In genomic region chr11:97050944-97051586, GRCm38 (mm10) we compare ENCODE assay signal across 8 mouse cellular contexts. TPM values are rescaled to one million over a fixed set of nuclear protein-coding genes. Genes with fewer than 3 reads are reported as not detected.
DNase-seq lines count a peak whose midpoint lies in the region; ATAC-seq and TF ChIP-seq lines count a peak whose summit lies in the region.

No protein-coding gene starts in this region.

- no peak for TF ChIP-seq CTCF in thymus, adult 2 months (IDR thresholded peaks at IDR 0.05; ENCODE audit: borderline replicate concordance, control insufficient read depth, extremely low read depth, insufficient read depth, low read length, poor library complexity)
- no peak for TF ChIP-seq CTCF in intestine, postnatal 0 days (IDR thresholded peaks at IDR 0.05; ENCODE audit: low read depth)

- peak overlapping the region; percentile 93 for H3K4me2 ChIP-seq in intestine, postnatal 0 days (replicated peaks; ENCODE audit: low read depth)
- H3K4me2 ChIP-seq in neural tube, embryonic 13.5 days = peak overlapping the region; percentile 98

- H3K9ac ChIP-seq in intestine, postnatal 0 days (ENCODE audit: low read depth, low read length) = peak overlapping the region; percentile 78
- peak overlapping the region; percentile 92 for H3K9ac ChIP-seq in neural tube, embryonic 13.5 days

- peaks cover 26% of the 10 kb centered on the region for H3K36me3 ChIP-seq in thymus, adult 2 months (ENCODE audit: control insufficient read depth, insufficient read depth, low read length)
- peaks cover 36% of the 10 kb centered on the region for H3K36me3 ChIP-seq in intestine, postnatal 0 days (ENCODE audit: control insufficient read depth, insufficient read depth)
- H3K36me3 ChIP-seq in neural tube, embryonic 13.5 days = peaks cover 56% of the 10 kb centered on the region

- TF ChIP-seq POLR2A in thymus, adult 2 months (IDR thresholded peaks at IDR 0.05; ENCODE audit: control insufficient read depth, extremely low read depth, insufficient read depth, low read length, poor library complexity) = no peak

- H3K27me3 ChIP-seq in thymus, adult 2 months (ENCODE audit: control insufficient read depth, insufficient read depth, low read length) = no peaks in the 10 kb centered on the region
- H3K27me3 ChIP-seq in intestine, postnatal 0 days (replicated peaks; ENCODE audit: control insufficient read depth, insufficient read depth, low read length) = no peaks in the 10 kb centered on the region
- H3K27me3 ChIP-seq in neural tube, embryonic 13.5 days = no peaks in the 10 kb centered on the region

- ATAC-seq in intestine, postnatal 0 days = no peak
- ATAC-seq in neural tube, embryonic 13.5 days (ENCODE audit: low read depth) = peak; percentile 29

- H3K27ac ChIP-seq in thymus, adult 2 months (ENCODE audit: control insufficient read depth, insufficient read depth, low read length) = 0 out of 2 replicates have a peak overlapping the region, but pooled peaks have one; percentile 27
- peak overlapping the region; percentile 91 for H3K27ac ChIP-seq in intestine, postnatal 0 days (ENCODE audit: low read depth, low read length)
- H3K27ac ChIP-seq in neural tube, embryonic 13.5 days (replicated peaks) = peak overlapping the region; percentile 69

- peak overlapping the region; percentile 67 for H3K4me3 ChIP-seq in thymus, adult 2 months (ENCODE audit: control insufficient read depth, insufficient read depth, low read length)
- H3K4me3 ChIP-seq in intestine, postnatal 0 days (ENCODE audit: low read depth, low read length) = peak overlapping the region; percentile 77
- peak overlapping the region; percentile 79 for H3K4me3 ChIP-seq in neural tube, embryonic 13.5 days

- peak; percentile 36 to 55 for DNase-seq in cerebellum, postnatal 14 days
- DNase-seq in cerebellum, adult 11 months = no peak
- no peak for DNase-seq in thymus, adult 2 months
- DNase-seq in thymus, postnatal 0 days (ENCODE audit: low spot score) = no peak
- DNase-seq in c-Kit-positive CD71-positive TER-119-positive erythroid progenitor cells, embryonic 14.5 days (ENCODE audit: low spot score) = no peak
- no peak for DNase-seq in layer of hippocampus, postnatal 25 days (ENCODE audit: extremely low spot score in 1 of 2, low spot score in 1 of 2)

- 14% methylated on average over 13 of the region's 13 CpGs for WGBS in thymus, adult 2 months
- WGBS in intestine, postnatal 0 days = 12% methylated on average over 13 of the region's 13 CpGs
- WGBS in neural tube, embryonic 13.5 days = 24% methylated on average over 13 of the region's 13 CpGs

- H3K9me3 ChIP-seq in intestine, postnatal 0 days (ENCODE audit: control insufficient read depth) = no peaks in the 10 kb centered on the region
- H3K9me3 ChIP-seq in neural tube, embryonic 13.5 days = no peaks in the 10 kb centered on the region

- peaks cover 24% of the 10 kb centered on the region for H3K4me1 ChIP-seq in thymus, adult 2 months (replicated peaks; ENCODE audit: control insufficient read depth, insufficient read depth, low read length)
- H3K4me1 ChIP-seq in intestine, postnatal 0 days (replicated peaks; ENCODE audit: control insufficient read depth, insufficient read depth, low read length) = peaks cover 5% of the 10 kb centered on the region; the same call in 1 of the 2 replicates
- peaks cover 27% of the 10 kb centered on the region for H3K4me1 ChIP-seq in neural tube, embryonic 13.5 days (replicated peaks)

RNA-seq across cellular contexts. Expression of gene Osbpl7, which starts 0.6 kb away (rescaled TPM):
- 36.7 and 37.7 TPM in 2 replicates for polyA plus RNA-seq in thymus, adult 2 months (2012; rRNA removed)
- polyA plus RNA-seq in thymus, postnatal 0 days (2015; fragmentation: Nextera tagmentation; extraction: Ambion mirVana) = 9.9 and 11.6 TPM in 2 replicates
- polyA plus RNA-seq in intestine, postnatal 0 days (2015; fragmentation: Nextera tagmentation; extraction: Ambion mirVana) = 10.6 and 12.0 TPM in 2 replicates
- polyA plus RNA-seq in neural tube, embryonic 13.5 days (2015; fragmentation: Nextera tagmentation; extraction: Ambion mirVana) = 9.2 and 11.0 TPM in 2 replicates
- 10 to 100 TPM; 15.8 to 16.5 TPM for total RNA-seq in layer of hippocampus, postnatal 25 days (2021)

RNA-seq across cellular contexts. Expression of gene Mrpl10, which starts 9.7 kb away (rescaled TPM):
- polyA plus RNA-seq in thymus, adult 2 months (2012; rRNA removed) = 90.1 and 95.4 TPM in 2 replicates
- 72.4 and 72.8 TPM in 2 replicates for polyA plus RNA-seq in thymus, postnatal 0 days (2015; fragmentation: Nextera tagmentation; extraction: Ambion mirVana)
- 50.7 and 50.8 TPM in 2 replicates for polyA plus RNA-seq in intestine, postnatal 0 days (2015; fragmentation: Nextera tagmentation; extraction: Ambion mirVana)
- polyA plus RNA-seq in neural tube, embryonic 13.5 days (2015; fragmentation: Nextera tagmentation; extraction: Ambion mirVana) = 58.9 and 59.0 TPM in 2 replicates
- 10 to 100 TPM; 76.3 to 83.6 TPM for total RNA-seq in layer of hippocampus, postnatal 25 days (2021)

RNA-seq across cellular contexts. Expression of gene Lrrc46, which starts 9.9 kb away (rescaled TPM):
- polyA plus RNA-seq in thymus, adult 2 months (2012; rRNA removed) = 0.46 and 0.58 TPM in 2 replicates
- polyA plus RNA-seq in thymus, postnatal 0 days (2015; fragmentation: Nextera tagmentation; extraction: Ambion mirVana) = 0.83 and 0.86 TPM in 2 replicates
- polyA plus RNA-seq in intestine, postnatal 0 days (2015; fragmentation: Nextera tagmentation; extraction: Ambion mirVana) = 0.17 and 0.18 TPM in 2 replicates
- 1.8 and 3.0 TPM in 2 replicates for polyA plus RNA-seq in neural tube, embryonic 13.5 days (2015; fragmentation: Nextera tagmentation; extraction: Ambion mirVana)
- 1 to 10 TPM in 1 of 2 experiments, under 1 TPM in 1; 0.74 to 1.0 TPM for total RNA-seq in layer of hippocampus, postnatal 25 days (2021)

RNA-seq across cellular contexts. Expression of gene Scrn2, which starts 21.3 kb away (rescaled TPM):
- 18.6 and 20.5 TPM in 2 replicates for polyA plus RNA-seq in thymus, adult 2 months (2012; rRNA removed)
- 23.1 and 25.8 TPM in 2 replicates for polyA plus RNA-seq in thymus, postnatal 0 days (2015; fragmentation: Nextera tagmentation; extraction: Ambion mirVana)
- polyA plus RNA-seq in intestine, postnatal 0 days (2015; fragmentation: Nextera tagmentation; extraction: Ambion mirVana) = 24.1 and 24.5 TPM in 2 replicates
- polyA plus RNA-seq in neural tube, embryonic 13.5 days (2015; fragmentation: Nextera tagmentation; extraction: Ambion mirVana) = 13.7 and 15.0 TPM in 2 replicates
- 1 to 10 TPM; 4.0 to 4.2 TPM for total RNA-seq in layer of hippocampus, postnatal 25 days (2021)

RNA-seq across cellular contexts. Expression of gene Sp6, which starts 37.9 kb away (rescaled TPM):
- polyA plus RNA-seq in thymus, adult 2 months (2012; rRNA removed) = 5.6 TPM in 2 replicates
- 1.7 TPM in 2 replicates for polyA plus RNA-seq in thymus, postnatal 0 days (2015; fragmentation: Nextera tagmentation; extraction: Ambion mirVana)
- polyA plus RNA-seq in intestine, postnatal 0 days (2015; fragmentation: Nextera tagmentation; extraction: Ambion mirVana) = 0.04 TPM in 1 of 2 replicates, not detected in the other
- 0.17 and 0.29 TPM in 2 replicates for polyA plus RNA-seq in neural tube, embryonic 13.5 days (2015; fragmentation: Nextera tagmentation; extraction: Ambion mirVana)
- 1 to 10 TPM in 1 of 2 experiments, under 1 TPM in 1; 0.86 to 1.8 TPM for total RNA-seq in layer of hippocampus, postnatal 25 days (2021)

Comparison
In these comparisons a context has a peak if more than half of its experiments do, and no peak if none do; other contexts are left out.
1. DNase-seq: peak in cerebellum, postnatal 14 days (2 of 2); none in cerebellum, adult 11 months (single experiment), thymus, adult 2 months (single experiment), thymus, postnatal 0 days (single experiment), c-Kit-positive CD71-positive TER-119-positive erythroid progenitor cells, embryonic 14.5 days (single experiment) and layer of hippocampus, postnatal 25 days (0 of 2).
2. H3K27ac ChIP-seq: peak in every context shown above with its lines; median percentile 91 in intestine, postnatal 0 days; 69 in neural tube, embryonic 13.5 days; 27 in thymus, adult 2 months.
3. Peak in every context shown above with its lines, with median percentiles within 50 percentile points of each other: H3K4me3 ChIP-seq.